Mouse (Mus musculus): ENCODE measurements around the gene Clcn3.

Clcn3 gene

DNA sequence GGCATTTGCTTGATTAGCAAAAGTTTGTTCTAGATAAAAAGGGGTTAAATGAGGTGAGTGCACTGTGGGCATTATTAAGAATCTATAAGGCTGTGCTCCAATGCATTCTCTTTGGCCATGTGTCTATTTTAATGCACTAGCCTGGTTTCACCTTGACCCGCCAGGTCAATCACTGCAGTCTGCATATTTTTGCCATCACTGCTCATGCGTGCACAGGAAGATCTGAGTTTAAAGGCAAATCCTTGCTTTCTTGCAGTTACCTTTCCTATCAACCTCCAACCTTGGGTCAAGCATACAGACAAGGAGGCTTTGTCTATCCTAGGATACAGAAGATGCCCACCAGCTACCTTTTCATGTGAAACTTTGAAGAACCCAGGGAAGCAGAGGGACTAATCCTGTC lies 113.3 kb downstream of the Clcn3 start:
- no peak for DNase-seq (ENCODE audit: low spot score)

GRCm38 (mm10) chr8:60868236-60868965 lies 114.7 kb downstream of the Clcn3 start:
- DNase-seq (ENCODE audit: low spot score): no peak

- no peak for DNase-seq (ENCODE audit: low spot score)
Measured at GRCm38 (mm10) chr8:60867468-60868115, 115.5 kb downstream of the Clcn3 start.

DNA sequence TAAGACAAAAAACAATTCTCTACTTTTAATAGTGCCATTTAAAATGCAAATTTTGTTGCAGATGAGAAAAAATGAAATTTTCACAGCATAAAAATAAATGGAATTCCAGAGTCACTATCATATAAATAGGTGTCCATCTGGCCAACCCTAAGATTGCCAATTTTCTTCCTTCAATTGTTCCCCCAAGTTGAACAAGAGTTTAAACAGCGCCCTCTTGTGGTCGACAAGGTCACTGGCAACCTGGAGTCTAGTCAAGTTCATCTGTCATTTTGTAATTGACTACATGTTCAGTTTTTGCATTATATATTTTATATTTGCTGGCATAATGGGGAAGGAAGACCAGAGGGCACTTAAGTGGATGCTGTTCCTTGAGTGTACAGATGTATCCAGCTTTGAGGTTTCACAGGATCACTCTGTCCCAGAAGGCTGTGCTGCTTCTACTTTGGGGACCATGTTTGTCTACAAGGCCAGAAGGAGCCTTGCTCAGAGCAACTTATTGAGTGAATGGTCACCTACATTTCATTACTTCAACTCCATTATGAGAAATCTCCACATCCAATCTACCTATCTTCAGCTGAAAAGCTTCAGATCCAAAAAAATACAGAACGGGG lies 117.5 kb downstream of the Clcn3 start:
- DNase-seq (ENCODE audit: low spot score): peak; percentile 85

GRCm38 (mm10) chr8:60864875-60865274 lies 118.2 kb downstream of the Clcn3 start:
- no peak for DNase-seq (ENCODE audit: low spot score)

DNA sequence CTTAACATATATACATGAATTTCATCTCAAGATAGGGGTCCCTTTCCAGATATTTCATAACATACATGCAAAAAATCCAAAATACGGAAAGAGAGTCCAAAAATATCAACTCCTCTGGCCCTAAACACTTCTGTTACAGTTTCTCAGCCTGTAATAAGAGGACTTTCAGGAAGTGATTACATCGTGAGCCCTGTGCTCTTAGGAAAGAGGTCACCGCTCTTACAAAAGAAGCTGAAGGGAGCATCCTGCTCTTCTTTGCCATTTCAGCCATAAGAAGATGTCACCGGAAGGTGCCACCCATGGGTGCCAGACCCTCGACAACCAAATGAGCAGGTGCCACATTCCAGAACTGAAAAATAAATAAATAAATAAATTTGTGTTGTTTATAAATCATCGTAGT lies 121.3 kb downstream of the Clcn3 start:
- no peak for DNase-seq (ENCODE audit: low spot score)

DNA sequence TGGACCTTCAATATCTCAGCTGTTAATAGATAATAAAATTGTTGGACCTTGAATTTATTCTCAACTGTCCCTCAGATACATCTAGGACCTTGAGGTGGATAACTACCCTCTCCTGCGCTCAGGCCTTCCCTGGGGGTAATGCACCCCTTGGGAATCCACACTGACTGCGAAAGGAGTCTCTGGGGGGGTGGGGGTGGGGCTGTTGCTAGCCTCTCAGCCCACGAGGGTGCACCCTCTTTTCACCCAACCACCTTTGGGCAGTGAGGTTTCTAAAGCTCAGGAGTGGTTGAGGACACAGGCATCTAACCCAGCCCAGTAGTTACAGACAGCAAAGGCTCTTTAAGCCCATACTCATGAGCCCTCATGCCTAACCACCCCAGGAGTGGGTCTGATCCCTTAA lies 122.4 kb downstream of the Clcn3 start:
- no peak for DNase-seq (ENCODE audit: low spot score)
